ENCODE assay signal across 9 mouse cellular contexts in the genomic region with DNA sequence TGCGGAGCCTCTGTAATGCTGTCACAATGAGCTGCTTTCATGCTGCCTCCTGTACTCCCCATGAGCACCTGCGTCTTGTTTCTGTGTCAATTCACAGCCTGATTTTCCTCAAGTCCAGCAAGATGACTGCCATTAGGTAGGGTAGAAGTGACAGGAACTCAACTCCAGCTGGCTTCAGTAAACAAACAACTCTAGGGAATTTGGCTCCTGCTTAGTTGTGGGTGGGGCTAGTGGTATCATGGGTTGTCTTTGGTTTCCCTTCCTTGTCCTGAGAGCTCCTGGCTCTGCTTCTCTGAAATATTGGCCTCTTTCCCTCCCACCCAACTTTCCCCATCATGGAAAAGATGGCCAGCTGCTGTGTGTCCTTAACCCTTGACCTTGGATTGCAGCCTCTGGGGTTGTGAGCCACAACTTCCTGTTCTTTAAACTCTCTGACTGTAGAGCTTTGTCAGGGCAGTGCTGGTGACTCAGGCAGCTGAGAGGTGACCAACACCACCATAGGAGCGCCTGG. TPM values are rescaled to one million over a fixed set of nuclear protein-coding genes. Genes with fewer than 3 reads are reported as not detected.
DNase-seq lines count a peak whose midpoint lies in the region; ATAC-seq and TF ChIP-seq lines count a peak whose summit lies in the region.
"Had no signal": no experiment of that assay in that cellular context is flagged by ENCODE, and none has a peak within 500 bp of the region (broad histone marks: within the 10 kb centered on the region; RNA-seq: fewer than 3 reads in every experiment).

No protein-coding gene starts in this region.

- H3K27me3 ChIP-seq in C2C12 (ENCODE audit: control insufficient read depth, insufficient read depth, insufficient read length) = no peaks in the 10 kb centered on the region
- no peaks in the 10 kb centered on the region for H3K27me3 ChIP-seq in liver, embryonic 14.5 days (ENCODE audit: control insufficient read depth, insufficient read depth, low read length)

- TF ChIP-seq EP300 in liver, embryonic 14.5 days (IDR thresholded peaks at IDR 0.05; ENCODE audit: low read depth) = no peak

- no peak overlapping the region for H3K27ac ChIP-seq in liver, embryonic 14.5 days

- no peak overlapping the region for H3K4me3 ChIP-seq in C2C12 (ENCODE audit: insufficient read depth, poor library complexity, severe bottlenecking)
- H3K4me3 ChIP-seq in liver, embryonic 14.5 days (ENCODE audit: insufficient read depth in 1 of 2, low read depth in 2 of 2, low read length in 2 of 2) = no peak overlapping the region
- H3K4me3 ChIP-seq: erythroblast, embryonic 14.5 days had no signal

- H3K9me3 ChIP-seq in liver, embryonic 14.5 days (ENCODE audit: control insufficient read depth, low read length) = no peaks in the 10 kb centered on the region

- no peak overlapping the region for H3K9ac ChIP-seq in liver, embryonic 14.5 days (replicated peaks)

- 54% methylated on average over 3 of the region's 3 CpGs for WGBS in liver, embryonic 14.5 days (ENCODE audit: insufficient replicate concordance)

- H3K36me3 ChIP-seq in C2C12 (ENCODE audit: control insufficient read depth, insufficient read depth) = no peaks in the 10 kb centered on the region
- H3K36me3 ChIP-seq in liver, embryonic 14.5 days (replicated peaks; ENCODE audit: control insufficient read depth, insufficient read depth, low read depth) = no peaks in the 10 kb centered on the region

- H3ac ChIP-seq in C2C12 (ENCODE audit: control insufficient read depth, insufficient read length, low read depth) = no peak overlapping the region

- H3K4me2 ChIP-seq in liver, embryonic 14.5 days (ENCODE audit: low read depth) = no peak overlapping the region

- H3K79me2 ChIP-seq in C2C12 (ENCODE audit: control insufficient read depth, insufficient read depth) = no peaks in the 10 kb centered on the region

- intact Hi-C loops in heart, postnatal 36 days (cut with DNase I) = loop anchor here (1.0 kb wide), 1 partner anchor 56 kb away; no protein-coding TSS in a partner anchor

- peaks cover 0 to 10% of the 10 kb centered on the region in 2 experiments; a peak in 2 of 4 replicates for H3K4me1 ChIP-seq in liver, embryonic 14.5 days (replicated peaks; ENCODE audit: control insufficient read depth in 2 of 2, insufficient read depth in 2 of 2, low read length in 1 of 2)

- no peak for TF ChIP-seq CTCF in C2C12 (IDR thresholded peaks at IDR 0.05; ENCODE audit: control insufficient read depth, insufficient read depth, insufficient read length)
- no peak for TF ChIP-seq CTCF in liver, embryonic 14.5 days (IDR thresholded peaks at IDR 0.05; ENCODE audit: low read depth)

- no peaks in the 10 kb centered on the region for H3K79me3 ChIP-seq in C2C12 (ENCODE audit: low read depth)

- peak; percentile 56 for DNase-seq in NIH3T3 (ENCODE audit: low read depth)
- peak; percentile 52 for DNase-seq in embryo, embryonic 10 days (ENCODE audit: low spot score)
- peak; percentile 69 to 73 for DNase-seq in heart, postnatal 36 days
- peak in 1 of 3 experiments; percentile 16 for DNase-seq in liver, embryonic 14.5 days (ENCODE audit: low read depth in 3 of 3, low spot score in 3 of 3)
- peak; percentile 14 for DNase-seq in ovary, postnatal 14 days (ENCODE audit: low spot score)
- no peak for DNase-seq in thymus, postnatal 10 days (ENCODE audit: low spot score in 2 of 2)
- no peak for DNase-seq in right cerebral cortex, postnatal 25 days

- ATAC-seq in liver, embryonic 14.5 days (ENCODE audit: insufficient read depth) = peak; percentile 39; the same call in 1 of the 2 replicates

TF ChIP-seq in C2C12, 6 proteins besides CTCF, POLR2A, EP300 and RAD21:
- TF ChIP-seq FOSL1 (IDR thresholded peaks at IDR 0.05; ENCODE audit: insufficient read depth, low read length, poor library complexity, severe bottlenecking) = no peak
- peak; percentile 10 for TF ChIP-seq MYOD1 (IDR thresholded peaks at IDR 0.05; ENCODE audit: control insufficient read depth, insufficient read length, low read depth)

RNA-seq across cellular contexts. Expression of a gene that starts 56.3 kb away (rescaled TPM):
- polyA plus RNA-seq in C2C12 (2012; fragmentation: generic; extraction: Trizol) = 1.1 TPM
- 10 to 100 TPM; 20.9 to 29.6 TPM for total RNA-seq in heart, postnatal 36 days (2021)
- polyA plus RNA-seq in liver, embryonic 14.5 days (2012; rRNA removed) = 0.64 and 0.84 TPM in 2 replicates
- 0.50 and 0.59 TPM in 2 replicates for polyA plus RNA-seq in liver, embryonic 14.5 days (2014; fragmentation: Nextera tagmentation; extraction: Ambion mirVana)

Comparison
In these comparisons a context has a peak if more than half of its experiments do, and no peak if none do; other contexts are left out.
1. DNase-seq: peak in NIH3T3 (single experiment), embryo, embryonic 10 days (single experiment), heart, postnatal 36 days (2 of 2) and ovary, postnatal 14 days (single experiment); none in thymus, postnatal 10 days (0 of 2) and right cerebral cortex, postnatal 25 days (single experiment).